Mouse (Mus musculus) midbrain, embryonic 14.5 days (tissue): Measurements from ENCODE around the gene Tex46. TPM values are rescaled to one million over a fixed set of nuclear protein-coding genes. Genes with fewer than 3 reads are reported as not detected.

Experiments
- ATAC-seq: fragments of 200-750 bp; cut with Nextera tagmentation; 2 replicates; pipeline ENCODE4 v1.8.0; 2017; ENCODE audit warnings: moderate number of reproducible peaks, moderate library complexity; ENCODE audit not compliant: low FRiP score, low TSS enrichment
- DNase-seq: peaks from one replicate; pipeline ENCODE4 v3.0.0-alpha.2; 2015
- H3K27ac ChIP-seq: fragments of 300-500 bp; sonication (generic); replicated peaks from 2 replicates; pipeline ENCODE4 v1.5.1; 2014; ENCODE audit warnings: mild to moderate bottlenecking, low read depth, low read length, moderate library complexity
- H3K27me3 ChIP-seq: fragments of 300-500 bp; sonication (generic); 2 replicates; pipeline ENCODE4 v1.6.1; 2014; ENCODE audit warnings: low read length, control low read depth, mixed read lengths; ENCODE audit not compliant: control insufficient read depth, insufficient read depth
- H3K36me3 ChIP-seq: fragments of 300-500 bp; sonication (generic); 2 replicates; pipeline ENCODE4 v1.6.1; 2014; ENCODE audit warnings: low read length, control low read depth; ENCODE audit not compliant: control insufficient read depth, insufficient read depth
- H3K4me1 ChIP-seq: fragments of 300-500 bp; sonication (generic); 2 replicates; pipeline ENCODE4 v1.6.1; 2014; ENCODE audit warnings: mild to moderate bottlenecking, antibody characterized with exemption, low read length, control low read depth; ENCODE audit not compliant: control insufficient read depth, insufficient read depth
- H3K4me2 ChIP-seq: fragments of 300-500 bp; sonication (generic); 2 replicates; pipeline ENCODE4 v1.6.1; 2014; ENCODE audit warnings: mild to moderate bottlenecking, low read length, moderate library complexity
- H3K4me3 ChIP-seq: fragments of 300-500 bp; sonication (generic); replicated peaks from 2 replicates; pipeline ENCODE4 v1.5.1; 2014; ENCODE audit warnings: low read depth, low read length
- H3K9ac ChIP-seq: fragments of 300-500 bp; sonication (generic); replicated peaks from 2 replicates; pipeline ENCODE4 v1.6.1; 2014; ENCODE audit warnings: mild to moderate bottlenecking, low read length, moderate library complexity
- H3K9me3 ChIP-seq: fragments of 300-500 bp; sonication (generic); 2 replicates; pipeline ENCODE4 v1.6.1; 2016; ENCODE audit warnings: low read length, control low read depth, mixed read lengths; ENCODE audit not compliant: control insufficient read depth
- WGBS: fragments of 180-500 bp; shearing (Covaris S2); extraction: QIAGEN DNeasy Blood & Tissue Kit; methylation state at CpG from one replicate; pipeline ENCODE4 v1.1.7; 2014; 5-methylcytosine and 5-hydroxymethylcytosine counted together
- polyA plus RNA-seq: library from polyadenylated mRNA; unstranded; fragments of >200 nt; fragmentation: Nextera tagmentation; extraction: Ambion mirVana; gene quantifications from 2 replicates; pipeline ENCODE4 v1.2.1, GENCODE M21; 2014

Tex46 gene
- polyA plus RNA-seq, result not detected in 2 replicates

DNA sequence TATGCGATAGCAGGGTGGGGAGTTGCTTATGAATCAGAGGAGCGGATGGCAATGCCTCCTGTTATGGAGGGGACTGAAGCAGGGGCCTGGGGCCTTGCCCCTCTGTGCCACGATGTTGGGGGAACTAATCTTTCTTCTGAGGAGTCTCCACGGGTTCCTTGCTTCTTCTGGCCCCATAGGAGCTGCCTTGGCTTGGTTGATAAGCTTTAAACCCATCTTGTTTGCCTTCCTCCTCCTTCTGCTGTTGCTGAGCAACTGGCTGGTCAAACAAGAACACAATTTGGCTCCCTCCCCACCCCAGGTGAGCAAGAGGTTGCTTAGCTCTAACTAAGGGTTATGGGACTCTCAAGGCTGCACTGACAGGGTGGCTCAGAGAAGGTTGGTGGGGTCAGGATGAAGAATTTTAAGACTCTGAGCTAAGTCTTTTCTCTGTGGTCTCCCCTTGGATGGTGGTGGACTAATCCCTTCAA, at the start of gene Tex46:
Gene Tex46 (plus strand): TSS at position 51 of the 470 bp plus-strand sequence.
- no peak within 1 kb of the TSS for H3K4me3 ChIP-seq
- no peaks in the 10 kb centered on the region for H3K9me3 ChIP-seq
- H3K9ac ChIP-seq, result no peak within 1 kb of the TSS
- H3K27me3 ChIP-seq, result no peaks in the 10 kb centered on the region
- DNase-seq (no peak), ATAC-seq (no peak)
- no peak within 1 kb of the TSS for H3K27ac ChIP-seq
- no peak within 1 kb of the TSS for H3K4me2 ChIP-seq
- H3K36me3 ChIP-seq, result no peaks in the 10 kb centered on the region
- WGBS, result 40% methylated on average over 4 of the region's 4 CpGs
- no peaks in the 10 kb centered on the region for H3K4me1 ChIP-seq

GRCm38 (mm10) chr4:136562755-136563154, 47.5 kb upstream of the Tex46 start:
- Histone ChIP-seq H3K27ac (no peak overlapping the region), H3K27me3 (no peaks in the 10 kb centered on the region), H3K9me3 (no peaks in the 10 kb centered on the region), H3K36me3 (peaks cover 91% of the 10 kb centered on the region), H3K4me3 (no peak overlapping the region), H3K4me1 (no peaks in the 10 kb centered on the region), H3K9ac (no peak overlapping the region), H3K4me2 (no peak overlapping the region)
- DNase-seq (no peak), ATAC-seq (no peak)
- 78% methylated on average over 6 of the region's 6 CpGs for WGBS

GRCm38 (mm10) chr4:136568629-136569028, 41.6 kb upstream of the Tex46 start:
- Histone ChIP-seq H3K4me2 (no peak overlapping the region), H3K9ac (no peak overlapping the region), H3K27ac (no peak overlapping the region), H3K9me3 (no peaks in the 10 kb centered on the region), H3K36me3 (peaks cover 86% of the 10 kb centered on the region), H3K4me1 (no peaks in the 10 kb centered on the region), H3K4me3 (no peak overlapping the region), H3K27me3 (no peaks in the 10 kb centered on the region)
- no peak for ATAC-seq
- no peak for DNase-seq
- WGBS, result 82% methylated on average over 3 of the region's 3 CpGs

DNA sequence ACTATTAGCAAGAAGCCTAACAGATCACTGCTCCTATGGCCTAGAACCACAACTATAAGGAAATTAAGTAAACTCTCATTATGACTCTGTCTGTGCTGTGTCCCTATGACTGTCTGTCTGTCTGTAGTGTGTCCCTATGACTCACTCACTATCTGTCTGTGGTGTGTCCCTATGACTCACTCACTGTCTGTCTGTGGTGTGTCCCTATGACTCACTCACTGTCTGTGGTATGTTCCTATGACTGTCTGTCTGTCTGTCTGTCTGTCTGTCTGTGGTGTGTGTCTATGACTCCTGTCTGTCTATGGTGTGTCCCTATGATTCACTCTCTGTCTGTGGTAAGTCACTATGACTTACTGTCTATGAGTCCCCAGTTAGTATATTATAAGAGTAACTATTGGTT, 40.2 kb upstream of the Tex46 start:
- peaks cover 77% of the 10 kb centered on the region for H3K36me3 ChIP-seq
- DNase-seq (no peak), ATAC-seq (no peak)
- H3K4me3 ChIP-seq, result no peak overlapping the region
- no peaks in the 10 kb centered on the region for H3K4me1 ChIP-seq
- H3K27me3 ChIP-seq, result no peaks in the 10 kb centered on the region
- H3K27ac ChIP-seq, result no peak overlapping the region
- no peaks in the 10 kb centered on the region for H3K9me3 ChIP-seq
- H3K4me2 ChIP-seq, result no peak overlapping the region
- H3K9ac ChIP-seq, result no peak overlapping the region

- DNase-seq (no peak), ATAC-seq (no peak)
- no peaks in the 10 kb centered on the region for H3K36me3 ChIP-seq
- H3K9me3 ChIP-seq, result no peaks in the 10 kb centered on the region
- H3K4me3 ChIP-seq, result no peak overlapping the region
- H3K27me3 ChIP-seq, result no peaks in the 10 kb centered on the region
- H3K4me2 ChIP-seq, result no peak overlapping the region
- 0 out of 2 replicates have a peak, but pooled peaks cover 4% of the 10 kb centered on the region for H3K4me1 ChIP-seq
- no peak overlapping the region for H3K27ac ChIP-seq
- 93% methylated on average over 3 of the region's 3 CpGs for WGBS
- no peak overlapping the region for H3K9ac ChIP-seq
Observed at GRCm38 (mm10) chr4:136581885-136582284, 28.4 kb upstream of the Tex46 start.

DNA sequence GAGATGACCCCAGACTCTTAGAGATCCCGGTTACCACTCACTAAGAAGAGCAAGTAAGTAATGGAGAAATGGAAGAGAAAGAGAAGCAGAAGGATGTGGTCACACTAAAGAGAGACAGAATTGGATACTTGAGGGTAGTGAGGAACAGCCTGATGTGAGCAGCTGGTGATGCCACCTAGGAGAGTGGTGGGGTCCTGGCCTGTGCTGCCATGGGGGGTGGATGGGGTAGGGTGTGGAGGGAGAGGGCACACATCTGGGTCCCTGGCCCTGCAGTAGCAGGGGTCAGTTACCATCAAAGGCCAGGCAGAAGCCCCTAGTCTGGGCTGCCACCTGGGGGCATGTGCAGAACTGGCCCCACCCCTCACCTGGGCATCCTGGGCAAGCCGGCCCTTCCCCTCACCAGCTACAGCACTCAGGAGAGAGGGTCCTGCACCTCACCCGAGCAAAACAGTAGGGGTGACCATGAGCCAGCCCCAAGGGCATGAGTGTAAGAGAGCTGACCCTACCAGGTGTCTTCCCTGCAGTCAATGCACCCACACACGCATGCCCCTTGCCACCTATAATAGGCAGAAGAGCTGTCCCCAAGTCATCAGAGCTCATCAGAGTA, 22.9 kb upstream of the Tex46 start:
- Histone ChIP-seq H3K36me3 (peaks cover 20% of the 10 kb centered on the region), H3K9ac (no peak overlapping the region), H3K4me1 (peaks cover 3% of the 10 kb centered on the region; the same call in 1 of the 2 replicates), H3K4me3 (no peak overlapping the region), H3K9me3 (no peaks in the 10 kb centered on the region), H3K27me3 (no peaks in the 10 kb centered on the region), H3K4me2 (no peak overlapping the region), H3K27ac (no peak overlapping the region; the same call in 1 of the 2 replicates)
- DNase-seq, result no peak
- no peak for ATAC-seq
- WGBS, result 93% methylated on average over 4 of the region's 4 CpGs

- Histone ChIP-seq H3K4me1 (peaks cover 3% of the 10 kb centered on the region; the same call in 1 of the 2 replicates), H3K4me3 (no peak overlapping the region), H3K9me3 (no peaks in the 10 kb centered on the region), H3K4me2 (no peak overlapping the region), H3K27ac (no peak overlapping the region), H3K27me3 (no peaks in the 10 kb centered on the region), H3K9ac (no peak overlapping the region), H3K36me3 (peaks cover 24% of the 10 kb centered on the region)
- 91% methylated on average over 4 of the region's 4 CpGs for WGBS
- DNase-seq, result no peak
- ATAC-seq, result no peak
Observed at GRCm38 (mm10) chr4:136588003-136588402, 22.2 kb upstream of the Tex46 start.

- ATAC-seq (no peak), DNase-seq (no peak)
- H3K9me3 ChIP-seq, result no peaks in the 10 kb centered on the region
- H3K27ac ChIP-seq, result no peak overlapping the region
- peaks cover 11% of the 10 kb centered on the region; the same call in 1 of the 2 replicates for H3K4me1 ChIP-seq
- H3K4me2 ChIP-seq, result no peak overlapping the region
- WGBS, result 73% methylated on average over 4 of the region's 4 CpGs
- no peak overlapping the region for H3K4me3 ChIP-seq
- no peaks in the 10 kb centered on the region for H3K27me3 ChIP-seq
- peaks cover 24% of the 10 kb centered on the region for H3K36me3 ChIP-seq
- H3K9ac ChIP-seq, result no peak overlapping the region
Observed at GRCm38 (mm10) chr4:136592111-136592510, 18.1 kb upstream of the Tex46 start.

GRCm38 (mm10) chr4:136594006-136594405, 16.2 kb upstream of the Tex46 start:
- peaks cover 11% of the 10 kb centered on the region; the same call in 1 of the 2 replicates for H3K4me1 ChIP-seq
- H3K27ac ChIP-seq, result no peak overlapping the region
- no peaks in the 10 kb centered on the region for H3K27me3 ChIP-seq
- no peak overlapping the region for H3K4me2 ChIP-seq
- ATAC-seq, result no peak
- no peak overlapping the region for H3K9ac ChIP-seq
- no peak overlapping the region for H3K4me3 ChIP-seq
- no peak for DNase-seq
- WGBS, result 84% methylated on average over 2 of the region's 2 CpGs
- H3K9me3 ChIP-seq, result no peaks in the 10 kb centered on the region
- H3K36me3 ChIP-seq, result peaks cover 23% of the 10 kb centered on the region
